Mouse (Mus musculus) heart, postnatal 0 days (tissue): ENCODE results near the gene Rps6kb1.

Experiments used
- CTCF ChIP-seq: IDR thresholded peaks from 2 replicates; pipeline ENCODE4 v1.5.1; 2016; ENCODE audit warnings: antibody characterized with exemption, control low read depth, low read depth
- EP300 ChIP-seq: IDR thresholded peaks from 2 replicates; pipeline ENCODE4 v1.6.1; 2016; ENCODE audit warnings: antibody characterized with exemption, low read depth

- TF ChIP-seq EP300 (no peak), CTCF (no peak)
These were observed 13.7 kb upstream of the Rps6kb1 start for GRCm38 (mm10) chr11:86558258-86558657.
